Mouse (Mus musculus): ENCODE results near the gene Ttc37. TPM values are rescaled to one million over a fixed set of nuclear protein-coding genes. Genes with fewer than 3 reads are reported as not detected.

Gene Ttc37
- total and polyA plus RNA-seq, 3 experiments: 23.9 to 34.7 (median 26.7) TPM

- H3K4me3 ChIP-seq (replicated peaks in 1 of 3; ENCODE audit: low read depth in 2 of 3, low read length in 2 of 3, poor library complexity in 1 of 3): no peak overlapping the region
- no peak for TF ChIP-seq RAD21 (IDR thresholded peaks at IDR 0.05; ENCODE audit: low read depth, low read length)
- no peak for TF ChIP-seq ZMIZ1 (IDR thresholded peaks at IDR 0.05; ENCODE audit: low read depth, low read length)
- TF ChIP-seq TCF12 (IDR thresholded peaks at IDR 0.05; ENCODE audit: low read depth, low read length): no peak
- no peak for TF ChIP-seq ELF1 (IDR thresholded peaks at IDR 0.05; ENCODE audit: low read depth, low read length)
- no peak for TF ChIP-seq JUN (IDR thresholded peaks at IDR 0.05; ENCODE audit: insufficient read depth, low read depth, low read length)
- no peak for TF ChIP-seq EP300 (IDR thresholded peaks at IDR 0.05; ENCODE audit: low read length)
- TF ChIP-seq ETS1 (conservative IDR thresholded peaks at IDR 0.05; ENCODE audit: low read depth, low read length): no peak
- TF ChIP-seq E2F4 (IDR thresholded peaks at IDR 0.05; ENCODE audit: insufficient replicate concordance, low read depth, low read length): no peak
- TF ChIP-seq MXI1 (IDR thresholded peaks at IDR 0.05; ENCODE audit: low read depth, low read length): no peak
- no peak for TF ChIP-seq MYC (IDR thresholded peaks at IDR 0.05; ENCODE audit: low read depth, low read length)
- TF ChIP-seq JUND (conservative IDR thresholded peaks at IDR 0.05; ENCODE audit: low read depth, low read length): no peak
- TF ChIP-seq PAX5 (IDR thresholded peaks at IDR 0.05; ENCODE audit: low read length): no peak
- TF ChIP-seq UBTF (IDR thresholded peaks at IDR 0.05; ENCODE audit: low read depth, low read length): no peak
- TF ChIP-seq POLR2A (IDR thresholded peaks at IDR 0.05; ENCODE audit: low read depth, low read length): no peak
- no peak for TF ChIP-seq USF2 (conservative IDR thresholded peaks at IDR 0.05; ENCODE audit: low read depth, low read length)
- no peak for DNase-seq (ENCODE audit: extremely low read depth)
- dilution Hi-C loops (cut with MboI; ENCODE audit: extremely low pct_ligation_motif_present, extremely low pct_unique_long_range_greater_than_20kb, low sequenced_read_pairs) (no loop called here), in situ Hi-C loops (cut with MboI; ENCODE audit: low pct_ligation_motif_present, low pct_unique_long_range_greater_than_20kb, low sequenced_read_pairs) (no loop called here)
- no peak overlapping the region for H3K9ac ChIP-seq (ENCODE audit: insufficient read depth, low read depth)
- H3K79me2 ChIP-seq (replicated peaks; ENCODE audit: control insufficient read depth, extremely low read depth, insufficient read depth, poor library complexity, severe bottlenecking): no peaks in the 10 kb centered on the region
- H3K9me3 ChIP-seq (replicated peaks; ENCODE audit: low read length): no peaks in the 10 kb centered on the region
- no peaks in the 10 kb centered on the region for H3K27me3 ChIP-seq (replicated peaks)
- H3K27ac ChIP-seq (ENCODE audit: insufficient read depth, low read depth): no peak overlapping the region
- peaks cover 22 to 80% of the 10 kb centered on the region in 2 experiments for H3K36me3 ChIP-seq (replicated peaks in 1 of 2; ENCODE audit: control insufficient read depth in 1 of 2, insufficient read depth in 1 of 2, low read length in 1 of 2)
- no peak overlapping the region for H3K4me2 ChIP-seq (ENCODE audit: insufficient read depth, low read depth, poor library complexity, severe bottlenecking)
- no peaks in the 10 kb centered on the region for H3K4me1 ChIP-seq (ENCODE audit: control insufficient read depth in 1 of 2, insufficient read depth in 2 of 2)
Observed at GRCm38 (mm10) chr13:76109069-76109824, 10.7 kb downstream of the Ttc37 start.

GRCm38 (mm10) chr13:76128799-76129198 is 30.3 kb downstream of the Ttc37 start:
- Histone ChIP-seq H3K9me3 (replicated peaks; ENCODE audit: low read length) (no peaks in the 10 kb centered on the region), H3K4me1 (ENCODE audit: control insufficient read depth in 1 of 2, insufficient read depth in 2 of 2) (no peaks in the 10 kb centered on the region), H3K9ac (ENCODE audit: insufficient read depth, low read depth) (no peak overlapping the region), H3K4me3 (replicated peaks in 1 of 3; ENCODE audit: low read depth in 2 of 3, low read length in 2 of 3, poor library complexity in 1 of 3) (no peak overlapping the region), H3K4me2 (ENCODE audit: insufficient read depth, low read depth, poor library complexity, severe bottlenecking) (no peak overlapping the region), H3K27me3 (replicated peaks) (no peaks in the 10 kb centered on the region), H3K36me3 (replicated peaks in 1 of 2; ENCODE audit: control insufficient read depth in 1 of 2, insufficient read depth in 1 of 2, low read length in 1 of 2) (peaks cover 45 to 91% of the 10 kb centered on the region in 2 experiments), H3K79me2 (replicated peaks; ENCODE audit: control insufficient read depth, extremely low read depth, insufficient read depth, poor library complexity, severe bottlenecking) (no peaks in the 10 kb centered on the region), H3K27ac (ENCODE audit: insufficient read depth, low read depth) (no peak overlapping the region)
- in situ Hi-C loops (cut with MboI; ENCODE audit: low pct_ligation_motif_present, low pct_unique_long_range_greater_than_20kb, low sequenced_read_pairs): no loop called here
- DNase-seq (ENCODE audit: extremely low read depth): no peak
- TF ChIP-seq MAZ (IDR thresholded peaks at IDR 0.05; ENCODE audit: low read depth, low read length): no peak
- TF ChIP-seq KAT2A (IDR thresholded peaks at IDR 0.05; ENCODE audit: insufficient replicate concordance, low read length): no peak
- no peak for TF ChIP-seq RAD21 (IDR thresholded peaks at IDR 0.05; ENCODE audit: low read depth, low read length)
- TF ChIP-seq RCOR1 (conservative IDR thresholded peaks at IDR 0.05; ENCODE audit: low read depth, low read length): no peak
- dilution Hi-C loops (cut with MboI; ENCODE audit: extremely low pct_ligation_motif_present, extremely low pct_unique_long_range_greater_than_20kb, low sequenced_read_pairs): no loop called here

Data from CH12.LX (cell line).